Mouse (Mus musculus) liver, embryonic 11.5 days (tissue): Measurements from ENCODE around the gene Abca6. TPM values are rescaled to one million over a fixed set of nuclear protein-coding genes. Genes with fewer than 3 reads are reported as not detected.

Experiments used
- ATAC-seq: fragments of 200-750 bp; cut with Nextera tagmentation; replicated peaks from 2 replicates; pipeline ENCODE4 v1.8.0; 2017; ENCODE audit warnings: moderate number of reproducible peaks, mild to moderate bottlenecking, moderate TSS enrichment, moderate library complexity; ENCODE audit not compliant: low FRiP score
- DNase-seq: peaks from one replicate; pipeline ENCODE4 v3.0.0-alpha.2; 2017; ENCODE audit warnings: low spot score
- H3K27ac ChIP-seq: fragments of 300-500 bp; sonication (generic); 2 replicates; pipeline ENCODE4 v1.5.1; 2014; ENCODE audit warnings: mild to moderate bottlenecking, low read depth, low read length, control low read depth
- H3K27me3 ChIP-seq: fragments of 300-500 bp; sonication (generic); replicated peaks from 2 replicates; pipeline ENCODE4 v1.6.1; 2014; ENCODE audit warnings: low read length, mixed read lengths; ENCODE audit not compliant: control insufficient read depth, insufficient read depth
- H3K36me3 ChIP-seq: fragments of 300-500 bp; sonication (generic); 2 replicates; pipeline ENCODE4 v1.6.1; 2014; ENCODE audit warnings: mild to moderate bottlenecking, low read length, moderate library complexity, mixed read lengths; ENCODE audit not compliant: control insufficient read depth, insufficient read depth
- H3K4me1 ChIP-seq: fragments of 300-500 bp; sonication (generic); replicated peaks from 2 replicates; pipeline ENCODE4 v1.6.1; 2014; ENCODE audit warnings: low read length, mixed read lengths; ENCODE audit not compliant: control insufficient read depth, insufficient read depth
- H3K4me2 ChIP-seq: fragments of 300-500 bp; sonication (generic); 2 replicates; pipeline ENCODE4 v1.6.1; 2014; ENCODE audit warnings: mild to moderate bottlenecking, control low read depth, moderate library complexity
- H3K4me3 ChIP-seq: fragments of 300-500 bp; sonication (generic); 2 replicates; pipeline ENCODE4 v1.5.1; 2014; ENCODE audit warnings: low read depth, low read length, control low read depth
- H3K9ac ChIP-seq: fragments of 300-500 bp; sonication (generic); 2 replicates; pipeline ENCODE4 v1.6.1; 2014; ENCODE audit warnings: low read depth, low read length, control low read depth
- H3K9me3 ChIP-seq: fragments of 300-500 bp; sonication (generic); 2 replicates; pipeline ENCODE4 v1.6.1; 2016; ENCODE audit warnings: low read length, inconsistent platforms, mixed read lengths; ENCODE audit not compliant: control insufficient read depth
- WGBS: fragments of 180-500 bp; shearing (Covaris S2); extraction: QIAGEN DNeasy Blood & Tissue Kit; methylation state at CpG from one replicate; pipeline ENCODE4 v1.1.7; 2014; 5-methylcytosine and 5-hydroxymethylcytosine counted together
- polyA plus RNA-seq: library from polyadenylated mRNA; unstranded; fragments of >200 nt; fragmentation: Nextera tagmentation; extraction: Ambion mirVana; gene quantifications from 2 replicates; pipeline ENCODE4 v1.2.1, GENCODE M21; 2014

Abca6 gene
- polyA plus RNA-seq: 3.5 and 4.5 TPM in 2 replicates

- DNase-seq: no peak
- Histone ChIP-seq H3K27ac (no peak within 1 kb of the TSS), H3K9me3 (no peaks in the 10 kb centered on the region), H3K9ac (no peak within 1 kb of the TSS), H3K4me3 (peak within 1 kb of the TSS; percentile 17; the same call in 1 of the 2 replicates), H3K27me3 (no peaks in the 10 kb centered on the region), H3K4me2 (peak within 1 kb of the TSS; percentile 40), H3K36me3 (no peaks in the 10 kb centered on the region), H3K4me1 (no peaks in the 10 kb centered on the region)
- no peak for ATAC-seq
- 26% methylated on average over 8 of the region's 8 CpGs for WGBS
These were observed at the start of gene Abca6 for GRCm38 (mm10) chr11:110251534-110251933. Gene Abca6 (minus strand): TSS chr11:110251776.

DNA sequence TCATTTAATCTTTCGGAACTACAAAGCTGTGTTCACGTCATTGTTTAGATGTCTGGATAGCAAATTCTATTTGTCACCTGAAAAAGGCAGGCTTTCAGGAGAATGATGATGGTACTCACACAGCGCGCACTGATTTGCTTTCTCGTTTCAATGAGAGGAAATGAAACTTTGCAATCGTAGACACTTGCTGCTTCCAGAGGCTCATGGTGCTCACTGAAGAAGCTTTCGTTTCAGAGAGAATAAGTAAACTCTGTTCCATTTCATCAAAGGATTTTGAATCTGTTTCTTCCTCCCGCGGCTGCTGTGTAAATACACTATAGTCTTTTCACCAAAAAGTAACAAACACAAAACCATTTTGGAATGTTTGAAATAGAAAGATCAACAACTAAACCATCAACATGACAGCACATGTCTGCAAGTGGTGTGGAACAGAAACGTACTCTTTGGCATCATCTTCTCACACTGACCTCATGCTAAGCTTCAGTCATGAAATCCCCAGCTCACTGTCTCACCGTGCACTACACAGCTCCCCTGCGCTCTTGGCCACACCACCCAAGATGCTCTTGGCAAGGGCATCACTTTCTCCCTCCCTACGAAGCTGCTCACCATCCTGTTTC is 46.4 kb upstream of the Abca6 start:
- DNase-seq: no peak
- WGBS: 81% methylated on average over 13 of the region's 13 CpGs
- H3K4me2 ChIP-seq: no peak overlapping the region

GRCm38 (mm10) chr11:110290586-110290985 is 39.0 kb upstream of the Abca6 start:
- Histone ChIP-seq H3K9me3 (no peaks in the 10 kb centered on the region), H3K27me3 (no peaks in the 10 kb centered on the region), H3K4me3 (no peak overlapping the region), H3K27ac (no peak overlapping the region), H3K36me3 (no peaks in the 10 kb centered on the region), H3K4me1 (no peaks in the 10 kb centered on the region; the same call in 1 of the 2 replicates), H3K4me2 (no peak overlapping the region), H3K9ac (no peak overlapping the region)
- DNase-seq (no peak), ATAC-seq (no peak)
- 72% methylated on average over 2 of the region's 2 CpGs for WGBS

More for the DNA sequence above, 46.4 kb upstream of the Abca6 start:
- Histone ChIP-seq H3K36me3 (no peaks in the 10 kb centered on the region), H3K4me3 (no peak overlapping the region), H3K9me3 (no peaks in the 10 kb centered on the region), H3K27me3 (no peaks in the 10 kb centered on the region), H3K9ac (no peak overlapping the region), H3K4me1 (no peaks in the 10 kb centered on the region), H3K27ac (no peak overlapping the region)
- ATAC-seq: no peak

GRCm38 (mm10) chr11:110288423-110288822 is 36.8 kb upstream of the Abca6 start:
- H3K27me3 ChIP-seq: no peaks in the 10 kb centered on the region
- no peak overlapping the region for H3K9ac ChIP-seq
- DNase-seq: no peak
- no peak overlapping the region for H3K27ac ChIP-seq
- no peaks in the 10 kb centered on the region for H3K9me3 ChIP-seq
- 77% methylated on average over 3 of the region's 3 CpGs for WGBS
- no peak overlapping the region for H3K4me3 ChIP-seq
- H3K36me3 ChIP-seq: no peaks in the 10 kb centered on the region
- no peaks in the 10 kb centered on the region; the same call in 1 of the 2 replicates for H3K4me1 ChIP-seq
- ATAC-seq: no peak
- no peak overlapping the region for H3K4me2 ChIP-seq

- Histone ChIP-seq H3K4me3 (no peak overlapping the region), H3K36me3 (no peaks in the 10 kb centered on the region), H3K9ac (no peak overlapping the region), H3K27ac (no peak overlapping the region), H3K4me2 (no peak overlapping the region), H3K27me3 (no peaks in the 10 kb centered on the region), H3K4me1 (no peaks in the 10 kb centered on the region; the same call in 1 of the 2 replicates), H3K9me3 (no peaks in the 10 kb centered on the region)
- whole genome bisulfite sequencing: 50% methylated on average over 9 of the region's 9 CpGs
- no peak for ATAC-seq
- DNase-seq: no peak
These were observed 36.1 kb upstream of the Abca6 start for GRCm38 (mm10) chr11:110287694-110288093.

DNA sequence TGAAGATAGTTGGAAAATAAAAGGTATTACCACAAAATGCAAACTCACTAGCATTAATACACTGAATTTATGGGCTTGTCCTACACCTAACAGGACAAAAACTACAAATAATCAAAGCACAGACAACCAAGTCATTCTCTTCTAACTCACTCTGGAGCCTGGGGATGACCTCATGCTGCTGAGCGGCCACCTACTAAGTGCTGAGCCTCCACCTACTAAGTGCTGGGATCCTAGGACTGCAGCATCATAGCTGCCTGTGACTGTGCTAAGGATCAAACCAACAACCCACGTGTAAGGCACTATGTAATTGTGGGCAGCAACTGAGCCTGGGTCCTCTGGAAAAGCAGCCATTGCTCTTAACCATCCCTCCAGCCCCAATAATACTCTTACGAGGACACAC is 34.8 kb upstream of the Abca6 start:
- no peak overlapping the region for H3K4me2 ChIP-seq
- H3K9ac ChIP-seq: no peak overlapping the region
- DNase-seq: no peak
- H3K27ac ChIP-seq: no peak overlapping the region
- no peak overlapping the region for H3K4me3 ChIP-seq
- no peaks in the 10 kb centered on the region for H3K27me3 ChIP-seq
- WGBS: 80% methylated on average over 3 of the region's 3 CpGs
- ATAC-seq: no peak
- no peaks in the 10 kb centered on the region for H3K9me3 ChIP-seq
- H3K36me3 ChIP-seq: no peaks in the 10 kb centered on the region
- no peaks in the 10 kb centered on the region; the same call in 1 of the 2 replicates for H3K4me1 ChIP-seq

- DNase-seq (no peak), ATAC-seq (peak; percentile 63)
- Histone ChIP-seq H3K36me3 (no peaks in the 10 kb centered on the region), H3K4me2 (peak overlapping the region; percentile 24; the same call in 1 of the 2 replicates), H3K27ac (peak overlapping the region; percentile 65; the same call in 1 of the 2 replicates), H3K9me3 (no peaks in the 10 kb centered on the region), H3K4me1 (no peaks in the 10 kb centered on the region; the same call in 1 of the 2 replicates), H3K9ac (no peak overlapping the region), H3K27me3 (no peaks in the 10 kb centered on the region), H3K4me3 (no peak overlapping the region)
- WGBS: 64% methylated on average over 10 of the region's 10 CpGs
These were observed 33.3 kb upstream of the Abca6 start for GRCm38 (mm10) chr11:110284849-110285248.

- Histone ChIP-seq H3K36me3 (no peaks in the 10 kb centered on the region), H3K9me3 (no peaks in the 10 kb centered on the region), H3K4me2 (peak overlapping the region; percentile 24; the same call in 1 of the 2 replicates), H3K4me1 (no peaks in the 10 kb centered on the region; the same call in 1 of the 2 replicates), H3K27ac (no peak overlapping the region), H3K4me3 (no peak overlapping the region), H3K27me3 (no peaks in the 10 kb centered on the region), H3K9ac (no peak overlapping the region)
- 61% methylated on average over 9 of the region's 9 CpGs for WGBS
- ATAC-seq: peak; percentile 83
- DNase-seq: no peak
These were observed 32.7 kb upstream of the Abca6 start for GRCm38 (mm10) chr11:110284185-110284787.

GRCm38 (mm10) chr11:110274794-110275193 is 23.2 kb upstream of the Abca6 start:
- no peak for ATAC-seq
- Histone ChIP-seq H3K36me3 (no peaks in the 10 kb centered on the region), H3K4me1 (no peaks in the 10 kb centered on the region), H3K27me3 (no peaks in the 10 kb centered on the region), H3K4me2 (no peak overlapping the region), H3K27ac (no peak overlapping the region), H3K9me3 (no peaks in the 10 kb centered on the region), H3K4me3 (no peak overlapping the region), H3K9ac (no peak overlapping the region)
- 63% methylated on average over 3 of the region's 3 CpGs for WGBS
- no peak for DNase-seq
